Mouse (Mus musculus): ENCODE measurements around the gene Fut2. TPM values are rescaled to one million over a fixed set of nuclear protein-coding genes. Genes with fewer than 3 reads are reported as not detected.
"Not testable (repeated sequence)": the region's sequence is repeated elsewhere in the genome, so short reads cannot be mapped to it uniquely, and the experiment has no call there.

Fut2 gene
- polyA plus RNA-seq, 1 experiment from 2014 or later = not detected

- H3K9me3 ChIP-seq (replicated peaks; ENCODE audit: control insufficient read depth, low read length) = no peaks in the 10 kb centered on the region
Measured at GRCm38 (mm10) chr7:45679966-45680621, 13.9 kb upstream of the Fut2 start.

GRCm38 (mm10) chr7:45678513-45678912 lies 12.3 kb upstream of the Fut2 start:
- H3K9ac ChIP-seq (replicated peaks; ENCODE audit: low read length) = no peak overlapping the region
- 92% methylated on average over 14 of the region's 14 CpGs for WGBS
- no peak overlapping the region for H3K4me2 ChIP-seq (ENCODE audit: low read depth, low read length)
- H3K4me3 ChIP-seq (ENCODE audit: low read depth, low read length) = no peak overlapping the region
- ATAC-seq (replicated peaks; ENCODE audit: insufficient number of reproducible peaks, low FRiP score, low TSS enrichment, low read depth) (no peak), DNase-seq (ENCODE audit: low spot score) (no peak)
- H3K4me1 ChIP-seq (ENCODE audit: control insufficient read depth, insufficient read depth, low read length) = no peaks in the 10 kb centered on the region
- no peak overlapping the region for H3K27ac ChIP-seq (replicated peaks; ENCODE audit: low read depth, low read length)
- no peaks in the 10 kb centered on the region for H3K36me3 ChIP-seq (replicated peaks; ENCODE audit: control insufficient read depth, insufficient read depth, low read depth, low read length)
- H3K27me3 ChIP-seq (ENCODE audit: control insufficient read depth, insufficient read depth, low read length) = no peaks in the 10 kb centered on the region; the same call in 1 of the 2 replicates
- H3K9me3 ChIP-seq (replicated peaks; ENCODE audit: control insufficient read depth, low read length) = no peaks in the 10 kb centered on the region

More at GRCm38 (mm10) chr7:45679966-45680621, 13.9 kb upstream of the Fut2 start:
- no peak overlapping the region for H3K27ac ChIP-seq (replicated peaks; ENCODE audit: low read depth, low read length)
- 0 out of 2 replicates have a peak, but pooled peaks cover 1% of the 10 kb centered on the region for H3K4me1 ChIP-seq (ENCODE audit: control insufficient read depth, insufficient read depth, low read length)
- H3K27me3 ChIP-seq (ENCODE audit: control insufficient read depth, insufficient read depth, low read length) = no peaks in the 10 kb centered on the region
- DNase-seq (ENCODE audit: low spot score) = no peak
- ATAC-seq (replicated peaks; ENCODE audit: insufficient number of reproducible peaks, low FRiP score, low TSS enrichment, low read depth) = no peak
- 73% methylated on average over 14 of the region's 14 CpGs for WGBS
- H3K4me2 ChIP-seq (ENCODE audit: low read depth, low read length) = no peak overlapping the region
- no peak overlapping the region for H3K4me3 ChIP-seq (ENCODE audit: low read depth, low read length)
- no peak overlapping the region for H3K9ac ChIP-seq (replicated peaks; ENCODE audit: low read length)
- H3K36me3 ChIP-seq (replicated peaks; ENCODE audit: control insufficient read depth, insufficient read depth, low read depth, low read length) = no peaks in the 10 kb centered on the region

- Histone ChIP-seq H3K4me3 (ENCODE audit: low read depth, low read length) (no peak overlapping the region), H3K4me2 (ENCODE audit: low read depth, low read length) (no peak overlapping the region), H3K9ac (replicated peaks; ENCODE audit: low read length) (no peak overlapping the region), H3K36me3 (replicated peaks; ENCODE audit: control insufficient read depth, insufficient read depth, low read depth, low read length) (no peaks in the 10 kb centered on the region), H3K9me3 (replicated peaks; ENCODE audit: control insufficient read depth, low read length) (no peaks in the 10 kb centered on the region), H3K27ac (replicated peaks; ENCODE audit: low read depth, low read length) (no peak overlapping the region), H3K27me3 (ENCODE audit: control insufficient read depth, insufficient read depth, low read length) (no peaks in the 10 kb centered on the region; the same call in 1 of the 2 replicates), H3K4me1 (ENCODE audit: control insufficient read depth, insufficient read depth, low read length) (no peaks in the 10 kb centered on the region)
- ATAC-seq (replicated peaks; ENCODE audit: insufficient number of reproducible peaks, low FRiP score, low TSS enrichment, low read depth) (no peak), DNase-seq (ENCODE audit: low spot score) (no peak)
- WGBS = 83% methylated on average over 7 of the region's 7 CpGs
Measured at GRCm38 (mm10) chr7:45677627-45678295, 11.6 kb upstream of the Fut2 start.

GRCm38 (mm10) chr7:45668921-45669320 lies 2.7 kb upstream of the Fut2 start:
- Histone ChIP-seq H3K27me3 (ENCODE audit: control insufficient read depth, insufficient read depth, low read length) (no peaks in the 10 kb centered on the region), H3K36me3 (replicated peaks; ENCODE audit: control insufficient read depth, insufficient read depth, low read depth, low read length) (no peaks in the 10 kb centered on the region), H3K4me2 (ENCODE audit: low read depth, low read length) (no peak overlapping the region), H3K4me3 (ENCODE audit: low read depth, low read length) (no peak overlapping the region), H3K4me1 (ENCODE audit: control insufficient read depth, insufficient read depth, low read length) (no peaks in the 10 kb centered on the region), H3K27ac (replicated peaks; ENCODE audit: low read depth, low read length) (no peak overlapping the region), H3K9ac (replicated peaks; ENCODE audit: low read length) (no peak overlapping the region), H3K9me3 (replicated peaks; ENCODE audit: control insufficient read depth, low read length) (no peaks in the 10 kb centered on the region)
- ATAC-seq (replicated peaks; ENCODE audit: insufficient number of reproducible peaks, low FRiP score, low TSS enrichment, low read depth) (no peak), DNase-seq (ENCODE audit: low spot score) (peak; percentile 14)
- 95% methylated on average over 9 of the region's 9 CpGs for WGBS

GRCm38 (mm10) chr7:45667761-45668160 lies 1.6 kb upstream of the Fut2 start:
- no peak overlapping the region for H3K9ac ChIP-seq (replicated peaks; ENCODE audit: low read length)
- H3K27me3 ChIP-seq (ENCODE audit: control insufficient read depth, insufficient read depth, low read length) = no peaks in the 10 kb centered on the region
- H3K4me3 ChIP-seq (ENCODE audit: low read depth, low read length) = no peak overlapping the region
- no peak for ATAC-seq (replicated peaks; ENCODE audit: insufficient number of reproducible peaks, low FRiP score, low TSS enrichment, low read depth)
- H3K4me1 ChIP-seq (ENCODE audit: control insufficient read depth, insufficient read depth, low read length) = no peaks in the 10 kb centered on the region
- DNase-seq (ENCODE audit: low spot score) = no peak
- H3K27ac ChIP-seq (replicated peaks; ENCODE audit: low read depth, low read length) = no peak overlapping the region
- WGBS = 75% methylated on average over 14 of the region's 14 CpGs
- H3K9me3 ChIP-seq (replicated peaks; ENCODE audit: control insufficient read depth, low read length) = no peaks in the 10 kb centered on the region
- no peak overlapping the region for H3K4me2 ChIP-seq (ENCODE audit: low read depth, low read length)
- H3K36me3 ChIP-seq (replicated peaks; ENCODE audit: control insufficient read depth, insufficient read depth, low read depth, low read length) = no peaks in the 10 kb centered on the region

GRCm38 (mm10) chr7:45665303-45666138 lies 673 bp downstream of the Fut2 start:
- no peak overlapping the region for H3K4me3 ChIP-seq (ENCODE audit: low read depth, low read length)
- DNase-seq (ENCODE audit: low spot score) = peak; percentile 25
- no peak for ATAC-seq (replicated peaks; ENCODE audit: insufficient number of reproducible peaks, low FRiP score, low TSS enrichment, low read depth)
- H3K4me2 ChIP-seq (ENCODE audit: low read depth, low read length) = no peak overlapping the region
- 50% methylated on average over 13 of the region's 13 CpGs for WGBS
- H3K36me3 ChIP-seq (replicated peaks; ENCODE audit: control insufficient read depth, insufficient read depth, low read depth, low read length) = no peaks in the 10 kb centered on the region
- no peaks in the 10 kb centered on the region for H3K4me1 ChIP-seq (ENCODE audit: control insufficient read depth, insufficient read depth, low read length)
- H3K27ac ChIP-seq (replicated peaks; ENCODE audit: low read depth, low read length) = no peak overlapping the region
- no peaks in the 10 kb centered on the region for H3K9me3 ChIP-seq (replicated peaks; ENCODE audit: control insufficient read depth, low read length)
- no peak overlapping the region for H3K9ac ChIP-seq (replicated peaks; ENCODE audit: low read length)
- no peaks in the 10 kb centered on the region for H3K27me3 ChIP-seq (ENCODE audit: control insufficient read depth, insufficient read depth, low read length)

- WGBS = 90% methylated on average over 6 of the region's 6 CpGs
- not testable (repeated sequence) for H3K36me3 ChIP-seq (replicated peaks; ENCODE audit: control insufficient read depth, insufficient read depth, low read depth, low read length); H3K9ac ChIP-seq (replicated peaks; ENCODE audit: low read length); H3K4me2 ChIP-seq (ENCODE audit: low read depth, low read length); H3K27ac ChIP-seq (replicated peaks; ENCODE audit: low read depth, low read length); H3K4me1 ChIP-seq (ENCODE audit: control insufficient read depth, insufficient read depth, low read length); DNase-seq (ENCODE audit: low spot score); H3K4me3 ChIP-seq (ENCODE audit: low read depth, low read length); H3K9me3 ChIP-seq (replicated peaks; ENCODE audit: control insufficient read depth, low read length); H3K27me3 ChIP-seq (ENCODE audit: control insufficient read depth, insufficient read depth, low read length); ATAC-seq (replicated peaks; ENCODE audit: insufficient number of reproducible peaks, low FRiP score, low TSS enrichment, low read depth)
Measured at GRCm38 (mm10) chr7:45661702-45662101, 4.5 kb downstream of the Fut2 start.

All from embryonic facial prominence, embryonic 11.5 days (tissue).